Mouse (Mus musculus) embryonic facial prominence, embryonic 15.5 days (tissue): ENCODE measurements around the gene Tcl1b2. TPM values are rescaled to one million over a fixed set of nuclear protein-coding genes. Genes with fewer than 3 reads are reported as not detected.
"Not testable (repeated sequence)": the region's sequence is repeated elsewhere in the genome, so short reads cannot be mapped to it uniquely, and the experiment has no call there.

Experiments used
- ATAC-seq: fragments of 200-750 bp; cut with Nextera tagmentation; 2 replicates; pipeline ENCODE4 v1.8.0; 2017; ENCODE audit warnings: low read depth, moderate TSS enrichment; ENCODE audit not compliant: insufficient number of reproducible peaks, low FRiP score, low TSS enrichment
- H3K27ac ChIP-seq: fragments of 300-500 bp; sonication (generic); replicated peaks from 2 replicates; pipeline ENCODE4 v1.5.1; 2015; ENCODE audit warnings: mild to moderate bottlenecking, inconsistent platforms
- H3K27me3 ChIP-seq: fragments of 300-500 bp; sonication (generic); 2 replicates; pipeline ENCODE4 v1.6.1; 2015; ENCODE audit warnings: inconsistent platforms
- H3K36me3 ChIP-seq: fragments of 300-500 bp; sonication (generic); 2 replicates; pipeline ENCODE4 v1.6.1; 2015; ENCODE audit warnings: mild to moderate bottlenecking, inconsistent platforms
- H3K4me1 ChIP-seq: fragments of 300-500 bp; sonication (generic); 2 replicates; pipeline ENCODE4 v1.6.1; 2015; ENCODE audit warnings: inconsistent platforms
- H3K4me2 ChIP-seq: fragments of 300-500 bp; sonication (generic); replicated peaks from 2 replicates; pipeline ENCODE4 v1.6.1; 2015; ENCODE audit warnings: mild to moderate bottlenecking, inconsistent platforms
- H3K4me3 ChIP-seq: fragments of 300-500 bp; sonication (generic); replicated peaks from 2 replicates; pipeline ENCODE4 v1.5.1; 2015; ENCODE audit warnings: mild to moderate bottlenecking, inconsistent platforms
- H3K9ac ChIP-seq: fragments of 300-500 bp; sonication (generic); 2 replicates; pipeline ENCODE4 v1.6.1; 2015; ENCODE audit warnings: inconsistent platforms
- H3K9me3 ChIP-seq: fragments of 300-500 bp; sonication (generic); replicated peaks from 2 replicates; pipeline ENCODE4 v1.6.1; 2016; ENCODE audit warnings: inconsistent platforms
- WGBS: fragments of 180-500 bp; shearing (Covaris S2); methylation state at CpG from one replicate; pipeline ENCODE4 v1.1.7; 2015; 5-methylcytosine and 5-hydroxymethylcytosine counted together
- polyA plus RNA-seq: library from polyadenylated mRNA; unstranded; fragments of >200 nt; fragmentation: Nextera tagmentation; extraction: Ambion mirVana; gene quantifications from 2 replicates; pipeline ENCODE4 v1.2.1, GENCODE M21; 2015

Gene Tcl1b2
- polyA plus RNA-seq, 1 experiment from 2014 or later = not detected

DNA sequence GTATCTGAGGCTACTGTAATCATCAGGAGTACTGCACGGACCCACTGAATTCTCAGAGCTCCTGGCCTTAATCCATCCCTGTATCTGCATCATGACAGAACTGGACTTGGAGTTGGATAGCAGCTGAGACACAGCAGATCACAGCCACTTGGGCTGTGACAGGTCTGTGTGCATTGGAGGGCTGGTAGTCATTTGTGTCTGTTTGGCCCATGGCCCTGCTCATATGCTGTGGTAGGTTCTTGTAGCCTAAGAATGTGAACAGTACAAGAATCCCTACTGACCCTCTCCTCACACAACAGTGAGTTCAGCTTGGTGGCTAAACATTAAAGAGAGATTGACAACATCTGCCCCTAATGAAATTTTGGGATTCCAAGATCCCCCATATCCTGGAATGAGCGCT is 27.6 kb downstream of the Tcl1b2 start:
- Histone ChIP-seq H3K9me3 (no peaks in the 10 kb centered on the region), H3K36me3 (no peaks in the 10 kb centered on the region), H3K4me1 (no peaks in the 10 kb centered on the region), H3K9ac (no peak overlapping the region), H3K27me3 (no peaks in the 10 kb centered on the region), H3K4me2 (no peak overlapping the region), H3K27ac (no peak overlapping the region), H3K4me3 (no peak overlapping the region)
- WGBS = 88% methylated on average over 2 of the region's 2 CpGs
- ATAC-seq = no peak

DNA sequence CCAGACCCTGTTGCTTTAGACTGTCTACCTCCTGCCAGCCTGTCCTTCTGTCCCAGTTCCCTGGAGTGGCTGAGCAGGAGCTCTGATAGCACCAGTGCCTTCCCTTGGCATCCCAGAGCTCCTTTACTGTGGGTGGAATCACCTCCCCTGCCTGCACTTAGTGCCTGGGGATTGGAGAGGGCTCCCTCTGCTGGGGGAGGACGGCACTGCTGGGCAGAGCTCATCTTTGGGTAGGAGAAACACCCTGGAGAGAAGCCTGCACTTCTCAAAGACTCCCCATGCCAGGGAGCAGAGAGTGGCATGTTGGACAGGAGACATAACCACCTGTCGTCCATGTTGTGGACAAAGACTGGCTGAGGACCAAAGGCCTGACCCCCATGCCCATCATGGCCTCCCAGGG is 28.5 kb downstream of the Tcl1b2 start:
- not testable (repeated sequence) for H3K9ac ChIP-seq, H3K36me3 ChIP-seq, H3K27ac ChIP-seq, ATAC-seq, H3K4me2 ChIP-seq, H3K9me3 ChIP-seq, H3K27me3 ChIP-seq, H3K4me1 ChIP-seq, H3K4me3 ChIP-seq
- WGBS = 18% methylated on average over 2 of the region's 2 CpGs

DNA sequence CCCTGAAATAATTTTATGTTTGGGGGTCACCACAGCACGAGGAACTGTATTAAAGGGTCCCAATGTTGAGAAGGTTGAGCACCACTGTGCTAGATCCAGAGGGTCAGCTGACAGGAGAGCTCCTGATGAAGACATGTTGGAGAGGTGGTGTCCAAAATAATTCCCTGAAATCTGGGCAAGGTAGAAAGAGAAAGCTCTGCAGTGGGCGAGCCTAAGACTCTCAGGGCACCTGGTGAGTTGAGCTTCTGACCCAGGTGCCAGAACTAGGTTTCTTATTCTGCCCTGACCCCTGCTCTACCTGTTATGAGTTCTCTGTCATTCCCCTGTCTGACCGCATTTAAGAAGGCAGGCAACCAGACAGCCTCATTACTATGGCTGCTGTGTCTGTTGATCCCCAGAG is 30.2 kb downstream of the Tcl1b2 start, which contains the start of gene Tcl1b5:
Gene Tcl1b5, plus strand, starts transcription at position 301 of the 400 bp plus-strand sequence.
- H3K4me1 ChIP-seq, H3K36me3 ChIP-seq, ATAC-seq, H3K27me3 ChIP-seq, H3K9me3 ChIP-seq, H3K4me3 ChIP-seq, H3K9ac ChIP-seq, H3K4me2 ChIP-seq, H3K27ac ChIP-seq: not testable (repeated sequence)
- 63% methylated on average over 3 of the region's 3 CpGs for WGBS

DNA sequence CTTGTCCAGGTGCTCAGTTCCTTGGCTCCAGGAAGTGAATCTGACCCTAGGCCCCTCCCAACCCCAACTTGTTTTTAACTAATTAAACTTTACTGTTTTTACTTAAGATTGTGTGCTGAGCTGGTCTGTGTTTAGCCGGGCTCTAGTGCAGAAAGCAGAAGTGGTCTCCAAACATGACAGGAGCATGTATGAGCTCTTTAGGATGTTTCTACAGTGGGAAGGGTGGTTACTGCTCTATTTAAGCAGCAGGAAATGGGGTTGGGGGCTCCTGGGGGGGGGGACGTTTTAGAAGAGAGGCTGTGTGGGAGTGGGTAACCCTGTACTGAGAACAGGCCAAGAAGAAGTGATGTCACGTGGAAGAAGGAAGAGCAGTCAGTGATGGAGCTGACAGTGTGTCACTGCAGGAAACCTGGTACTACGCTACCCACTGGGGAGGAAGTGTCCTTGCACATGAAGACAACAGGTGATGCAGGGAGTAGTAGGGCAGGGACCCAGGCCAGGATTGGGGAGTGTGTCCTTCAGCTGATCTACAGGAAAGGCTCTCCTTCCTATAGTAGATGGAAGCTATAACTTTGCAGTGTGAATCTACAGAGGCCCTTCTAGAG is 35.3 kb downstream of the Tcl1b2 start:
- not testable (repeated sequence) for H3K27ac ChIP-seq, H3K4me3 ChIP-seq, H3K4me2 ChIP-seq, ATAC-seq, H3K9me3 ChIP-seq, H3K9ac ChIP-seq, H3K36me3 ChIP-seq, H3K4me1 ChIP-seq, H3K27me3 ChIP-seq
- WGBS = 60% methylated on average over 4 of the region's 4 CpGs

DNA sequence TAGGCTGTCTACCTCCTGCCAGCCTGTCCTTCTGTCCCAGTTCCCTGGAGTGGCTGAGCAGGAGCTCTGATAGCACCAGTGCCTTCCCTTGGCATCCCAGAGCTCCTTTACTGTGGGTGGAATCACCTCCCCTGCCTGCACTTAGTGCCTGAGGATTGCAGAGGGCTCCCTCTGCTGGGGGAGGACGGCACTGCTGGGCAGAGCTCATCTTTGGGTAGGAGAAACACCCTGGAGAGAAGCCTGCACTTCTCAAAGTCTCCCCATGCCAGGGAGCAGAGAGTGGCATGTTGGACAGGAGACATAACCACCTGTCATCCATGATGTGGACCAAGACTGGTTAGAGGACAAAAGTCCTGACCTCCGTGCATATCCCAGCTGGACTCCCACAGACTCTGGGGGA is 43.2 kb downstream of the Tcl1b2 start:
- not testable (repeated sequence) for H3K9me3 ChIP-seq, ATAC-seq, H3K4me2 ChIP-seq, H3K36me3 ChIP-seq, H3K4me1 ChIP-seq, H3K4me3 ChIP-seq, H3K27ac ChIP-seq, H3K9ac ChIP-seq, H3K27me3 ChIP-seq
- WGBS = 49% methylated on average over 2 of the region's 2 CpGs

DNA sequence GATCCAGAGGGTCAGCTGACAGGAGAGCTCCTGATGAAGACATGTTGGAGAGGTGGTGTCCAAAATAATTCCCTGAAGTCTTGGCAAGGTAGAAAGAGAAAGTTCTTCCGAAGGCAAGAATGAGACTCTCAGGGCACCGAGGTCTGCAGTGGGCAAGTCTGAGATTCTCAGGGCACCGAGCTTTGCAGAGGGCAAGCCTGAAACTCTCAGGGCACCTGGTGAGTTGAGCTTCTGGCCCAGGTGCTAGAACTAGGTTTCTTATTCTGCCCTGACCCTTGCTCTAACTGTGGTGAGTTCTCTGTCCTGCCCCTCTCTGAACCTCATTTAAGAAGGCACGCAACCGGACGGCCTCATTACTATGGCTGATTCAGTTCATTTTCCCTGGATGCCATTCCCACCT is 44.9 kb downstream of the Tcl1b2 start, which contains the start of gene Tcl1b3:
Gene Tcl1b3, plus strand, starts transcription at position 301 of the 400 bp plus-strand sequence.
- H3K27ac ChIP-seq, H3K9me3 ChIP-seq, H3K4me3 ChIP-seq, H3K27me3 ChIP-seq, ATAC-seq, H3K9ac ChIP-seq, H3K4me1 ChIP-seq, H3K36me3 ChIP-seq, H3K4me2 ChIP-seq: not testable (repeated sequence)
- WGBS = 90% methylated on average over 6 of the region's 6 CpGs

DNA sequence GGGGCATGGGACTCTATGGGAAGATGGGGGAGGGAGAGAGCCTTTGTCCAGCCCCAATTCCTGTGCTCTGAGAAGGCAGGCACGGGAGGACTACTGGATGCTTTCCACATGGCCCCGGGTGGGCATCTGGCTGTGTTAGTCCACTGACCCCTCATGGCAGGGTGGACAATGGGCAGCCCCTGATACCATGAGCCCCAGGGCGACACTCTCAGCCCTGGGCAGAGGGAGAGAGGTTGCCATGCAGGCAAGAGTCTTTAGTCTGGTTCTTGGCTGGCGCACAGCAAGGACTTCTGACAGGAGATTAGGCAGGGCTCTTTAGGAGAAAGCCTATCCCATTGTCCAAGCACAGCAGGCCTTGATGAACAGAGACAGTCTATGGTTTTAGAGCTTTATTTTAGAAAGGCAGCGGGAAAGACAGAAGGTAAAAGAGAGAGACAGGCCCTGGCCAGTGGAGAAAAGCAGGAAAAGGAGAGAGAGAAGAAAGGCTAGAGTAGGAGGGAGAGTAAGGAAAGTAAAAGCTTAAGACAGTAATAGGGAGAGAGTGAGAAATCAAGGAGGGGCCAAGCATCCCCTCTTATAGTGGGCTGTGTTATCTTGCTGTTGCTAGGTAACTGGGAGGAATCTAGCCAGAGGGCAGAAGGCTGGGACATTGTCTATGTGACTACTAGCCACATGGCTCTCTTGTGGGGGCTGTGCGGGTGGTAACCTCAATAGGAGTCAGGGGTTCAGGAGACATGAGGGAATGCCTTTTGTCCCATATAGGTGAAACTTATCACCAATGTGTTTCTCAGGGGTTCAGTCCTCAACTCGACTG is 54.1 kb downstream of the Tcl1b2 start:
- H3K4me1 ChIP-seq, H3K4me3 ChIP-seq, H3K27me3 ChIP-seq, H3K4me2 ChIP-seq, H3K9ac ChIP-seq, ATAC-seq, H3K27ac ChIP-seq, H3K36me3 ChIP-seq, H3K9me3 ChIP-seq: not testable (repeated sequence)
- 42% methylated on average over 7 of the region's 7 CpGs for WGBS

DNA sequence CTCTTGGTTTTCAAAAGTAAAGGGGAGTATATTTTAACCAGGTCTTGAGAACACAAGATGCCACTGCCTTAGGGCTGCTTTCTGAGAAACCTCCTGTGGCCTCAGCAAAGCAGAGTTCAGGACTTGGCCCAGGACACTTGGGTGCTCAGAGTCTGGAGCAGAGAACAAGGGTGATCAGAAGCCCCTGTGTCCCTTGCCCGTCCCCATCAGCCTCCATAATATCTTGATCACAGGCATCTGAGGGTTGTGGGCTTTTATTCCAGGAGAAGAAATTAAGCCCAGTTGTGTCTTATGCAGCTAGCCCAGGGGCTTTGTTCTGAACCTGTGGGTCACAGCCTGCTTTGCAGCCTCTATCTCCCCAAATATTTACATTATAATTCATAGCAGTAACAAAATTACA is 55.8 kb downstream of the Tcl1b2 start, which contains the start of gene Tcl1b4:
Gene Tcl1b4, plus strand, starts transcription at position 301 of the 400 bp plus-strand sequence.
- H3K4me2 ChIP-seq, ATAC-seq, H3K4me1 ChIP-seq, H3K36me3 ChIP-seq, H3K9ac ChIP-seq, H3K4me3 ChIP-seq, H3K9me3 ChIP-seq, H3K27ac ChIP-seq, H3K27me3 ChIP-seq: not testable (repeated sequence)
- 61% methylated on average over 1 of the region's 1 CpGs for WGBS

Other genes with a start within 250 kb of the Tcl1b2 start
- 3.6 and 4.4 TPM in 2 replicates for gene Syne3, start 136.2 kb upstream of the Tcl1b2 start, polyA plus RNA-seq
- 152 and 159 TPM in 2 replicates for gene Glrx5, start 113.3 kb upstream of the Tcl1b2 start, polyA plus RNA-seq
- gene Tcl1b1, start 13.7 kb downstream of the Tcl1b2 start, polyA plus RNA-seq = not detected in 2 replicates
- not detected in 2 replicates for gene Tcl1b5, start 30.3 kb downstream of the Tcl1b2 start, polyA plus RNA-seq
- gene Tcl1b3, start 45.0 kb downstream of the Tcl1b2 start, polyA plus RNA-seq = not detected in 2 replicates
- not detected in 2 replicates for gene Tcl1b4, start 55.9 kb downstream of the Tcl1b2 start, polyA plus RNA-seq
- not detected in 2 replicates for gene Tcl1, start 76.8 kb downstream of the Tcl1b2 start, polyA plus RNA-seq
- gene Tunar, start 187.9 kb downstream of the Tcl1b2 start, polyA plus RNA-seq = 0.37 and 0.38 TPM in 2 replicates